Mouse (Mus musculus): ENCODE measurements around the gene Tcf12. TPM values are rescaled to one million over a fixed set of nuclear protein-coding genes. Genes with fewer than 3 reads are reported as not detected.

Tcf12 gene
- polyA plus RNA-seq, 2 experiments = 8.8 to 12.1 TPM

GRCm38 (mm10) chr9:71930431-71931357 lies 181.0 kb downstream of the Tcf12 start:
- peak overlapping the region; percentile 33 for H3K9ac ChIP-seq (replicated peaks)
- H3K27me3 ChIP-seq (ENCODE audit: control insufficient read depth, insufficient read depth, low read length) = no peaks in the 10 kb centered on the region
- 0 out of 2 replicates have a peak, but pooled peaks have one; percentile 36 for TF ChIP-seq EP300 (IDR thresholded peaks at IDR 0.05; ENCODE audit: low read depth)
- no peak for TF ChIP-seq CTCF (IDR thresholded peaks at IDR 0.05; ENCODE audit: low read depth)
- H3K4me3 ChIP-seq (ENCODE audit: insufficient read depth in 1 of 2, low read depth in 2 of 2, low read length in 2 of 2) = 0 out of 4 replicates have a peak overlapping the region, but pooled peaks of 1 of the 2 experiments have one; percentile 10
- H3K27ac ChIP-seq = peak overlapping the region; percentile 65
- H3K36me3 ChIP-seq (replicated peaks; ENCODE audit: control insufficient read depth, insufficient read depth, low read depth) = no peaks in the 10 kb centered on the region
- 33% methylated on average over 3 of the region's 3 CpGs for WGBS (ENCODE audit: insufficient replicate concordance)
- peak overlapping the region; percentile 53 for H3K4me2 ChIP-seq (ENCODE audit: low read depth)
- peak; percentile 87 for ATAC-seq (ENCODE audit: insufficient read depth)
- no peaks in the 10 kb centered on the region for H3K9me3 ChIP-seq (ENCODE audit: control insufficient read depth, low read length)
- DNase-seq (ENCODE audit: low read depth in 3 of 3, low spot score in 3 of 3) = no peak
- peaks cover 5 to 11% of the 10 kb centered on the region in 2 experiments for H3K4me1 ChIP-seq (replicated peaks; ENCODE audit: control insufficient read depth in 2 of 2, insufficient read depth in 2 of 2, low read length in 1 of 2)

GRCm38 (mm10) chr9:71916662-71916953 lies 195.1 kb downstream of the Tcf12 start:
- no peaks in the 10 kb centered on the region; the same call in 1 of the 2 replicates for H3K36me3 ChIP-seq (replicated peaks; ENCODE audit: control insufficient read depth, insufficient read depth, low read depth)
- no peak overlapping the region for H3K9ac ChIP-seq (replicated peaks)
- no peak overlapping the region for H3K27ac ChIP-seq
- no peak for ATAC-seq (ENCODE audit: insufficient read depth)
- H3K4me2 ChIP-seq (ENCODE audit: low read depth) = no peak overlapping the region
- no peaks in the 10 kb centered on the region for H3K4me1 ChIP-seq (replicated peaks; ENCODE audit: control insufficient read depth in 2 of 2, insufficient read depth in 2 of 2, low read length in 1 of 2)
- H3K4me3 ChIP-seq (ENCODE audit: insufficient read depth in 1 of 2, low read depth in 2 of 2, low read length in 2 of 2) = no peak overlapping the region
- H3K9me3 ChIP-seq (ENCODE audit: control insufficient read depth, low read length) = no peaks in the 10 kb centered on the region
- no peak for TF ChIP-seq CTCF (IDR thresholded peaks at IDR 0.05; ENCODE audit: low read depth)
- TF ChIP-seq EP300 (IDR thresholded peaks at IDR 0.05; ENCODE audit: low read depth) = no peak
- no peaks in the 10 kb centered on the region for H3K27me3 ChIP-seq (ENCODE audit: control insufficient read depth, insufficient read depth, low read length)
- DNase-seq (ENCODE audit: low read depth in 3 of 3, low spot score in 3 of 3) = no peak

- H3K27me3 ChIP-seq (ENCODE audit: control insufficient read depth, insufficient read depth, low read length) = no peaks in the 10 kb centered on the region
- DNase-seq (ENCODE audit: low read depth in 3 of 3, low spot score in 3 of 3) (no peak), ATAC-seq (ENCODE audit: insufficient read depth) (no peak)
- no peak overlapping the region for H3K27ac ChIP-seq
- TF ChIP-seq EP300 (IDR thresholded peaks at IDR 0.05; ENCODE audit: low read depth) = no peak
- TF ChIP-seq CTCF (IDR thresholded peaks at IDR 0.05; ENCODE audit: low read depth) = no peak
- H3K9ac ChIP-seq (replicated peaks) = no peak overlapping the region
- no peaks in the 10 kb centered on the region for H3K9me3 ChIP-seq (ENCODE audit: control insufficient read depth, low read length)
- H3K4me2 ChIP-seq (ENCODE audit: low read depth) = no peak overlapping the region
- H3K36me3 ChIP-seq (replicated peaks; ENCODE audit: control insufficient read depth, insufficient read depth, low read depth) = no peaks in the 10 kb centered on the region
- WGBS (ENCODE audit: insufficient replicate concordance) = 78% methylated on average over 6 of the region's 6 CpGs
- H3K4me1 ChIP-seq (replicated peaks; ENCODE audit: control insufficient read depth in 2 of 2, insufficient read depth in 2 of 2, low read length in 1 of 2) = no peaks in the 10 kb centered on the region
- H3K4me3 ChIP-seq (ENCODE audit: insufficient read depth in 1 of 2, low read depth in 2 of 2, low read length in 2 of 2) = no peak overlapping the region
Observed at GRCm38 (mm10) chr9:71915871-71916661, 195.6 kb downstream of the Tcf12 start.

- Histone ChIP-seq H3K9me3 (ENCODE audit: control insufficient read depth, low read length) (no peaks in the 10 kb centered on the region), H3K4me2 (ENCODE audit: low read depth) (no peak overlapping the region), H3K9ac (replicated peaks) (no peak overlapping the region), H3K27me3 (ENCODE audit: control insufficient read depth, insufficient read depth, low read length) (no peaks in the 10 kb centered on the region), H3K36me3 (replicated peaks; ENCODE audit: control insufficient read depth, insufficient read depth, low read depth) (no peaks in the 10 kb centered on the region), H3K4me1 (replicated peaks; ENCODE audit: control insufficient read depth in 2 of 2, insufficient read depth in 2 of 2, low read length in 1 of 2) (no peaks in the 10 kb centered on the region), H3K4me3 (ENCODE audit: insufficient read depth in 1 of 2, low read depth in 2 of 2, low read length in 2 of 2) (no peak overlapping the region), H3K27ac (no peak overlapping the region)
- ATAC-seq (ENCODE audit: insufficient read depth) (no peak), DNase-seq (ENCODE audit: low read depth in 3 of 3, low spot score in 3 of 3) (no peak)
- TF ChIP-seq CTCF (IDR thresholded peaks at IDR 0.05; ENCODE audit: low read depth) = no peak
- no peak for TF ChIP-seq EP300 (IDR thresholded peaks at IDR 0.05; ENCODE audit: low read depth)
- 42% methylated on average over 2 of the region's 2 CpGs for WGBS (ENCODE audit: insufficient replicate concordance)
Observed at GRCm38 (mm10) chr9:71906522-71906921, 205.1 kb downstream of the Tcf12 start.

GRCm38 (mm10) chr9:71898852-71899251 lies 212.8 kb downstream of the Tcf12 start:
- H3K9ac ChIP-seq (replicated peaks) = no peak overlapping the region
- no peak for DNase-seq (ENCODE audit: low read depth in 3 of 3, low spot score in 3 of 3)
- WGBS (ENCODE audit: insufficient replicate concordance) = 60% methylated on average over 5 of the region's 5 CpGs
- no peaks in the 10 kb centered on the region for H3K36me3 ChIP-seq (replicated peaks; ENCODE audit: control insufficient read depth, insufficient read depth, low read depth)
- ATAC-seq (ENCODE audit: insufficient read depth) = no peak
- H3K9me3 ChIP-seq (ENCODE audit: control insufficient read depth, low read length) = no peaks in the 10 kb centered on the region
- no peak for TF ChIP-seq CTCF (IDR thresholded peaks at IDR 0.05; ENCODE audit: low read depth)
- TF ChIP-seq EP300 (IDR thresholded peaks at IDR 0.05; ENCODE audit: low read depth) = no peak
- no peak overlapping the region for H3K4me3 ChIP-seq (ENCODE audit: insufficient read depth in 1 of 2, low read depth in 2 of 2, low read length in 2 of 2)
- H3K4me1 ChIP-seq (replicated peaks; ENCODE audit: control insufficient read depth in 2 of 2, insufficient read depth in 2 of 2, low read length in 1 of 2) = no peaks in the 10 kb centered on the region
- H3K27ac ChIP-seq = no peak overlapping the region
- H3K4me2 ChIP-seq (ENCODE audit: low read depth) = no peak overlapping the region
- no peaks in the 10 kb centered on the region for H3K27me3 ChIP-seq (ENCODE audit: control insufficient read depth, insufficient read depth, low read length)
